Mouse (Mus musculus): Measurements from ENCODE around the gene Dchs1.
"Not testable (repeated sequence)": the region's sequence is repeated elsewhere in the genome, so short reads cannot be mapped to it uniquely, and the experiment has no call there.

The Dchs1 gene

DNA sequence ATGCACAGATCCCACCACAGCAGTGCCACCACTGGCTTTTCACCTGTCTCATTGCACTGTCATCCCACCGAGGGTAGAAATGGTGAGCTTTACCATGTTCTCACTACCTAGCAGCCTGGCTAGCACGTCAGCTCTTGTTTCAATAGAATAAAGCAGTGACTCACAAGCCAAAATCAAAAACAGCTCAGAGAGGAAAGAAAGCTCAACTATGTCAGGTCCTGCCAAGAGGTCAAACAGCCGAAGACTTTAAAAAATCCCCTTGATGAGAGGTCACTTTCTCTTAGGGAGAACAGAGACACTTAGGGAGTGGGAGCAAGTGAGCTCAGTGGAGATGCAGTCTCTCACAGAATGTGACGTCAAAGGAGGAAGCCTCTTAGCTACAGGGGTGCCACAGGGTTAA is 3.6 kb downstream of the Dchs1 start:
- no peak for ATAC-seq (ENCODE audit: low TSS enrichment)

DNA sequence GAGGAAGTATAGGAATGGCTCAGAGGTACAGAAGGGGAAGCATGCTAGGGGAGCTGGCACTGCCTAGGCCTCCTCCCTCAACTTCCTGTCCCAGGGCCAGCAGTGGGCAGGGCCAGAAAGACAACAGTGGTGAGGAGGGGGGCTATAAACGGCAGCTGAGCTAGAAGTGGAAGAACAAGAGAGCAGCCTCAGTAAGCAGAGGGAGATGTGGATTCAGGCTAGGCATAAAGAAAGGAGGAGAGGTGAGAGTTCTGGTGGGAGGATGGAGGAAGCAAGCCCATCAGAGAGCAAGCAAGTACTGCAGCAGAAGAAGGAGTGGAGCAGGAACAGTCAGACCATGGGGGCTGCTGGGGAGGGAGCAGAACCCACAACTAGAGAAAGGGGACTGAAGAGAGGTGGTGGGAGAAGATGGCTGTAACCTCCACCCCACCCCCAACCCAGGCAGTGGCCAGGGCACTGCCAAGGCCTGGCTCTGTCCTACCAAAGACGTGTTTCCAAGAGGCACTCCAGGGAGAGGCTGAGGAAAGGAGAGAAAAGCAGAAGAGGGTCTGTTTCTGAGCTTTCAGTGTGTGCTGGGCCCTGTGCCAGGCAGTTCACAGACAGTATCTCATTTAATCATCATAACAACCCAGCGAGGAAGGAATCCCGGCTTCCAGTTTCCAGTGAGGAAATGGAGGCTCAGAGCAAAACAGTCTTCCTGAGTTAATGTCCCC is 8.7 kb downstream of the Dchs1 start:
- ATAC-seq (ENCODE audit: low TSS enrichment) = peak; percentile 63

DNA sequence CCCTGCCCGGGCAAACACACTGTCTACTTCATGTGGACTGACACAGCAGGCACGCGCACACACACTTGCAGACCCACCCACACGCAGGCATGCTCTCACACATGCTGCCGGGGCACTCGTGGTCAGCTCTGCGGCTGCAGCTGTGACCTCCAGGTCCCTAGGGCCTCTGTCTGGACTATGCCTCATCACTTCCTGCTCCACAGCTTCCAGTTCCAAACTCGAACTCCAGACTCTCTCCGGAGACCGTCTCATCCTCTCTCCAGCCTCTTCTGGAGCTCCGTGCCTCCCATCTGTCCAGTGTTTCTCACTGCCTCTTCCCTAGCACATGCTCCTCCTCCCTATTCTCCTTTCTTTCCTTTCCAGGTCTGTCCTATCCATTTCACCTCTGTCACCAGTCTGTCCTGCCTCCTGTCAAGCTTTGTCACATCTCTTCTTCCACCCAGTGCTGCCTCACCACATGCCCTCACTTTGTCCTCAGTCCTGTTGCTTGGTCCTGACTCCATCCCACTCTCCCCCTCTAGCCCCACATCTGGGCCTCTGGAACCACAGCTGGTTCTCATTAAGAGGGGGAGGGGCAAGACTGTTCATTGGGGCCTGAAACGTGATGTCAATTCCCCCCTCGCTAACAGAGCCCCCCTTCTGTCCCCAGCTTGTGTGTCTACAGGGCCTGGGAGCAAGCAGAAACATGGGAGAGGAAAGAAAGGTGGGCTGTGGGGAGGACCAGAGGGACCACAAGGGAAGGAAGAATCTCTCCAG is 9.5 kb downstream of the Dchs1 start:
- ATAC-seq (ENCODE audit: low TSS enrichment) = peak; percentile 48; the same call in 1 of the 2 replicates

DNA sequence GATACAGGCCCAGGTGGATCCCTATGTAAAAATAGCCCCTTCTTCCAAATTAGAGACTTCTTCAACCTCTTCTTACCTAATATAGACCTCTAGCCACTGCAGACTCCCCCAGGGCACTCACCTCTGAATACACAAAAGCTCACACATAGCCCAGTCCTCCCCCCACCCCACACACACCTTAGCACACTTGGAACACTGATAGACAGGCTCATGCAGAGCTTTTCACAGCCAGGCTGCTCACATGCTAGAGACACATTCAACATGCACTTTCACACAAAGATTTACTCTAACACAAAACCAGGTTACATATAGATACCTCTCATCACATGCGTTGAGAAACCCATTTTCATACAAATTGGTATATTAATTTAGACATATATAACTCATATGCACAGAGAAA is 10.1 kb downstream of the Dchs1 start:
- no peak for ATAC-seq (ENCODE audit: low TSS enrichment)

DNA sequence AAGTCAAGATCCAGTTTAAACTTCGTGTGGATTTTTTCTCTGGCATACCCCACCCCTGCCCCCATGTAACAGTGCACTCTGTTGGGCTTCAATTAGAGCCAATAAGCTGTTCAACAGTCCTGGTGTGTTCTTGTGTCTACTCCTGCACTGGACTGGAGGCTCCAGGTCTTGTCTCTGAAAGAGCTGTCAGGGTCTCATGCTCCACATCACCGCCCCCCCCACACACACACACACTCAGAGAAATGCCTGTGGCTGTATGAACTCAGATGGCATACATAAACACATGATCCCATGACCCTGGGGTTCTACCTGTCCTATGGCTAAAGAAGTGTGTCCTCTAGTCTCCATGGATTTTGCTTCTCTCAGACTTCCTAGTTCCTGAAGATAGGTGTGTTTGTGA is 11.4 kb downstream of the Dchs1 start:
- ATAC-seq (ENCODE audit: low TSS enrichment) = no peak

DNA sequence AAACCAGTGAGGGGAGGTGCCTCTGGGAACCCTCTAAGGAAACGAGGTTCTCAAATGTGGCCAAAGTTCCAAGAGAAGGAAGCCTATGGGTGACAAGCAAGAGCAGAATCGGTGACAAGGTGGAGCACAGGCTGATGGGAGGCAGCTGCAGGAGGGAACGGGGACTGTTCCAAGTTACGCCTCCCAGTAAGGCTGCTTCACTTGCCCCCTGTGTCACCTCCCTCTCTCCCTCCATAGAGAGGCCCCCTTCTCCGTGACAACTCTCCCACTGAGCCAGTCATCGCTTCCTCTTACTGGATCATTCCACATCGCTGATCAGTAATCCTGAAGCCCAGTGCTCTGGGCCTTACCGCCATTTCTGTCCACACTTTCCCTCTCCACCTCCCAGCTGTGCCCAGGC is 12.8 kb downstream of the Dchs1 start:
- no peak for ATAC-seq (ENCODE audit: low TSS enrichment)

DNA sequence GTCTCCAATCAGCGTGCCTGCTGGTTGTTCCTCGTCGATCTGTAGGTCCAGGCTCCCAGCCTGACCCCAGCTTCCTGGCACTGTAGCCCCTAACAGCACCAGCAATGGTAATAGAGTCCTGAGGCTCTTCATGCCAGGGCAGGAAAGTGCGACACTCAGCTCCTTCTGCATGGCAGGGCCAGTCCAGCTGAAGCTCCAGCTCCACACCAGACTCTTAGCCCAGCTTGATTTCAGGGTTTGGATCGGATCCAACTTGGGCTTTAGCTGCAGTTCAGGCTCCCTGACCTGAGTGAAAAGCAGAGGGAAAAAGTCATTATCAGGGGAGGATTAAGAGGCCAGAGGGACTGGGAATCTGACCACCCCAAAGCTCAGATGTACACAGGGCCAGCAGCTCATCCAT is 14.4 kb downstream of the Dchs1 start:
- no peak for ATAC-seq (ENCODE audit: low TSS enrichment)

DNA sequence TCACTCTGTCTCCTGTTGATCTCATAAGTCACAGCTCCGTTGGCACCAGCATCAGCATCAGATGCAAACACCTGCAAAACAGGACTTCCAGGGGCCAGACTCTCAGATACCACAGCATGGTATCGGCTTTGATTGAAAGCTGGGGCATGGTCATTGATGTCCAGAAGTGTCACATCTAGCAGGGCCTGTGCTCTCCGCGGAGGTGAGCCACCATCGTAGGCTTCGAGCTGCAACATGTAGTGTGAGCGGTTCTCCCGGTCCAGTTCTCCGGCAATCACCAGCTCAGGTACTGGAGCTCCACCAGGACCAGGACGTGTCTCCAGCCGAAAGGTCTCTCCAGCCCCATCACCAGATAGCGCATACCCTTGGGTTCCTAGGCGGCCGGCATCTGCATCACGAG is 15.1 kb downstream of the Dchs1 start:
- no peak for ATAC-seq (ENCODE audit: low TSS enrichment)

DNA sequence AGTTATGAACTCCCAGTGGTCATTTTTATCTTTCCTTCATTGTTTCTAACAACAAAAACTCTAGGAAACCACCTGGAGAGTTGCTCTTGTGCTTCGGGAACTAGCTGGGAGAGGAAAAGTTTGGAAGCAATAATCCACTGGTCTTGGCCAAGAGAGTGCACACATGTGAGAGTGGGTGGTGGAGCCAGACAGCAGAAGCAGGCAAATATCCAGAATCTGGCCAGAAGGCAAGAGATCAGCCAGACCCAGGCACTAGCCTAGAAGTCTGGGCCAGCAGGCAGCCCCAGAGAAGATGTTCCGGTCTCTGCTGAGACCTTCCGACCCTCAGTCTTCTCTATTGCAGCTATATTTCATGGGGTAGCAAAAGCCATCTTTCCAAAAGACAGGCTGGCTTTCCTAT is 17.5 kb downstream of the Dchs1 start:
- ATAC-seq (ENCODE audit: low TSS enrichment) = no peak

DNA sequence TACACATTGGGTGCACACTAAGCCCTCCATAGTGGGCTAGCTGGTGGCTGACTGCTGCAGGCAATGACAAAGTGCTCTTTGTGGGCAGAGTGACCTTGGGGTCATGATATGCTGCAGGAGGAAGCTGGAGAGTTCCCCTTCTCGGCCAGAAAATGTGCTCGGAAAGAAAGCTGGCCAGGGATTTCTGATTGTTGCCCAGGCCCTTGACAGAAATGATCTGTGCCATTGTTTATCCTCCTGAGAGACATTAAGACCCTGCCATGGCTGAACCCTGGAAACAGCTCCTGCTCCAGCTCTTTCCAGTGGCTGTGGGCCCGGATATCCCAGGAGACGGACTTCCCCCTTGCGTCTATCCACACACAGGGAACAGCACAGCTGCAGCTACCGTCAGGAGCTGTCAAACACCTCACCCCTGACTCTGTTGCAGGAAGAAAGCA is 19.7 kb downstream of the Dchs1 start:
- no peak for ATAC-seq (ENCODE audit: low TSS enrichment)

DNA sequence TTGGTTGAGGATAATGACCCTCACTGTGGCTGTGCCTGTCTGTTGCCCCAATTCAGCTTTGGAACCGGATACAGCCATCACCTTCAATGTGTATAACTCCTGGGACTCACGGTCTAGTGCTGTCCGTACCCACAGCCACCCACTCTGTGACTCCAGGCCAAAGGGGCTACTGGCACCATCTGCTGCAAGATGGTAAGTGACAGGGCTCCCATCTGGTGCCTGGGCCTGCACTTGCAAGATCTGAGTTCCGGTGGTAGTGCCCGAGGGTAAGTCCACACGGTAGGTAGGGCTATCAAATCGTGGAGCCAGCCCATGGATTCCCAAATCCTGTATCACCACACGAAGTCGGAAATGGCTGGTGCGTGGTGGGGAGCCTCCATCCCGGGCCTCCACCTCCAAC is 23.1 kb downstream of the Dchs1 start:
- no peak for ATAC-seq (ENCODE audit: low TSS enrichment)

DNA sequence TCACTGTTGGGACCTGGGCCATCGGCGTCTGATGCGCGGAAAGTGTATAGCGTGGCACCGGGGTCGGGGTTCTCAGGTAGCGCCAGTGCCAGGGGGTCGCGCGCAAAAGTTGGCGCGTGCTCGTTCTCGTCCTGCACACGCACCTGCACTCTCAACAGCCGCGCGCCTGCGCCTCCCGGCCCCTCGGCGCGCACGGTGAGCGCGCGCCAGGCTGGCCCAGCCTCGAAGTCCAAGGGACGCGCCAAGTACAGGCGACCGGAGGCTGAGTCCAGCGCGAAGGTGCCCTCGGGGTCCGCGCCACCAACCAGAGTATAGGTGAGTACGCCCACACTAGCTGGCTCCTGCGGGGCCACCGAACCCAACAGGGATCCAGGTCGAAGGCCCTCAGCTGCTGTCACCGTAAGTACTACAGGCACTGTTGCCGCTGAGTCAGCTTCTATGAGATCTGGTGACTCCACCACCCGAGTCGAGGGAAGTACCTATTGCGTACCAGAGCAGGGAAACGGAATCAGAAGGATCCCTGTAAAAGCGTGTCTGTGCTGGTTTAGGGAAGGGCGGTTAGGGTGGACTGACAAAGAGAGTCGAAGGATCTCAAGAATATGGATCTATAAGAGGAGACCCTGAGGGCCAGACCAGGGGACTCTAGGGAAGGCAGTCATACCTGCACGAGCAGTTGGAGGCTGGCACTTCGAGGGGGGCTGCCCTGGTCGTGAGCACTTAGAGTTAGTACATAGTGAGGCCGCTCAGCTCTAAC is 24.8 kb downstream of the Dchs1 start:
- ATAC-seq (ENCODE audit: low TSS enrichment) = peak; percentile 48; the same call in 1 of the 2 replicates

DNA sequence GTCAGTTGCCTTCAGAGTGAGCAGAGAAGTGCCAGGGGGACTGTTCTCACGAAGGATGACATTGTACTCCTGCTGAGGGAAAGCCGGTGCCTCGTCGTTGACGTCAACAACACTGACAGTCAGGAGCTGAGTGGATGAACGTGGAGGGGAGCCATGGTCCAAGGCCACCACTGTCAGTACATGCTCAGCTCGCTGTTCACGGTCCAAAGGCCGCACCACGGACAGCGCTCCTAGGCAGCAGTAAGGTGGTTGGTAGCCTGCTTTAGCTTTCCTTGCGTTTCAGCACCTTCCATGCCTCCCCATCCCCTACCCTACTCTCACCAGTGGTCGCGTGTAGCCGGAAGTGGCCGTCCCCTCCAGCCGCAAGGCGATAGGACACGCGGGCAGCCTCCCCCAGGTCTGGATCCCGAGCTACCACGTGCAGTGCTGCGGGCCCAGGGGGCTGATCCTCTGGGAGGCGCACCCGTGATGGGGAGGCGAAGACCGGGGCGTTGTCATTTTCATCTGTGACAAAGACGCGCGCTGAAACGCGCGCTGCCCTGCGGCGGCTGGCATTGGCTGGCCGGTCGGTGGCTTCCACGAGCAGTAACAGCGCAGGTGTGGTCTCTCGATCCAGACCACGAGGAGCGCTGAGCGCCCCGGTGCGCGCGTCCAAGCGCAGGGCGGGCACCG is 25.5 kb downstream of the Dchs1 start:
- peak; percentile 44; the same call in 1 of the 2 replicates for ATAC-seq (ENCODE audit: low TSS enrichment)

DNA sequence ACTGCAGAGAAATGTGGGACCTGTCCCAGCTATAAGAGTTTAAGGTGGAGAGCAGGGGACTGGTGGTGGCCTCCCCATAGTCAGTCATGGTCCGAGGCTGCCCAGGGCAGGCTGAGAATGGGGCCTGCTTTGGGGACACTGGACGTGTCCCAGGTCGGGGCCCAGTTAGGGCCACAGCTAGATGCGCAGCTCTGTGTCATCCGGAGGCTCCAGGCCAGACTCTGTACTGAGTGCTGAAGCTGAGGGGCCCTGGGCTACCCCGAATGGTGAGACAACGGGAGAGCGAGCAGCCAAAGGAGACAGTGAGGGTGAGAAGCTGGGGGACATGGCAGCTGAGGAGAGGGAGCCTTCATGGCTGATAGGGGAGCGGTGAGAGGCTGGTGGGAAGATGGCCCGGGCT is 34.2 kb downstream of the Dchs1 start:
- no peak for ATAC-seq (ENCODE audit: low TSS enrichment)

DNA sequence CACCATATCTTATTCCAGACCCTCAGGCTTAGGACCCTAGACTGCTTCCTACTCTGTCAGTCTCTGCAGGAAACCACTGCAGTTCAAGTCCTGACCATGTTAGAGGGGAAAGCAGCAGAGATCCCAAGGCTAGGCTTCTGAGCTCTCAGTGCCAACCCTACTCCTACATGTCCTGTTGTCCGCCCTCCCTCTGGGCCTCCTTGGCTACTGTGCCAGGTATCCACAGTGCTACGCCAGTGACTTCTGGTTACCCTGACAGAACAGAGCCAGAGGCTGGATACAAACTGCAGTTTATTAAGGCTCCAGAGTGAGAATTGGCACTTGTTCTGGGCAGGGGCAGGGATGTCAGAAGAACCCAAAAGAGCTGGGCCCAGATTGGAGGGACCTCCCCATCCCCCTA is 34.7 kb downstream of the Dchs1 start:
- peak; percentile 21; the same call in 1 of the 2 replicates for ATAC-seq (ENCODE audit: low TSS enrichment)

DNA sequence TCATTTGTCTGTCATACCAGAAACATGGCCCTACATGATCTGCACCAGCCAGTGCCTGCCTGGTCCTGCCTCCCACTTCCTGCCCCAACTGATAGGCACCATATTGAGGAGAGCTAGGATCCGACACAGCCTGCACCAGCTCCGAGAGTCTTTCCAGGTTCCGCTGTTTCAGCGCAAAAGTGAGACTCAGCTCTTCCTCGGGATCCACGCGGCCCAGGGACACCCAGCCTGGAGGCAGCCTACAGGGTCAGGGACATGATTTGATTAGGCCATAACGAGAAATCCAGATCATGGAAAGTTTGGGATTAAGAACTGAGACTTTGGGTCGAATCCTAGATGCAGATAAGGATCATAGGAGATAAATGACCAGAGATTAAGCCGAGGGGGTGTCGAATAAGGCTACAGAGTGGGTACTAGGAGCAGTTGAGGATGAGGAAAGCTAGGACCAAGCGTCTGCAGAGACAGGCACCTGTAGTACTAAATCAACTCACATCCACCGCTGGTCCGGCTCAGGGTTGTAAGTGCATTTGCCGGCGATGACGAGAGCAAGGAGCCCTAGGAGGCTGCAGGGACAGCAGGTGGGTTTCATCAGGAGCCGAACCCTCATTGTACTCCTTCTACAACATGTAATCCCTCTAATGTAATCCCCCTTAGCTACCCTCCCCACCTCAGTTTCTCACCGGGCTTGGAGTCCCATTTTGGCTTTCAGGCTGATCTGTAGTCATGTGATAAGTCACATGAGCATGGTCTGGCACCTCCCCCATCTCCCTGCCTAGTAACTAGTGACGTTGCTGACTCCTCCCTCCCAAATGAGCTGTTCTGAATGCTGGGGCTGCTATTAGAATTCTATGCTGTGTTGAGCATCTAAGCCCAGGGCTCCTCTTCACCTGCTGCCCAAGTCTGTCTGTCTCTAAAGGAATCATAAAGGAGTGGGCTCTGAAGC is 35.7 kb downstream of the Dchs1 start, which contains the start of gene Tpp1:
Tpp1 (minus strand) TSS at position 745 of the 943 bp plus-strand sequence.
- peak; percentile 92 for ATAC-seq (ENCODE audit: low TSS enrichment)

DNA sequence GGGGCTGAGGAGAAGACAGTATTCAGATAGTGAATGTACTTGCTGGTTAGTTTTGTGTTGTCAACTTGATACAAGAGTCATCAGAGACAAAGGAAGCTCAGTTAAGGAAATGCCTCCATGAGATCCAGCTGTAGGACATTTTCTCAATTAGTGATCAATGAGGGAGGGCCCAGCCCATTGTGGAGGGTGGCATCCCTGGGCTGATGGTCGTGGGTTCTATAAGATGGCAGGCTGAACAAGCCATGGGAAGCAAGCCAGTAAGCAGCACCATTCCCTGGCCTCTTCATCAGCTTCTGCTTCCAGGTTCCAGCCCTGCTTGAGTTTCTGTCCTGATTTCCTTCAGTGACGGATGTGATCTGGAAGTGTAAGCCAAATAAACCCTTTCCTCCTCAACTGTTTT is 39.7 kb downstream of the Dchs1 start:
- ATAC-seq (ENCODE audit: low TSS enrichment) = no peak

DNA sequence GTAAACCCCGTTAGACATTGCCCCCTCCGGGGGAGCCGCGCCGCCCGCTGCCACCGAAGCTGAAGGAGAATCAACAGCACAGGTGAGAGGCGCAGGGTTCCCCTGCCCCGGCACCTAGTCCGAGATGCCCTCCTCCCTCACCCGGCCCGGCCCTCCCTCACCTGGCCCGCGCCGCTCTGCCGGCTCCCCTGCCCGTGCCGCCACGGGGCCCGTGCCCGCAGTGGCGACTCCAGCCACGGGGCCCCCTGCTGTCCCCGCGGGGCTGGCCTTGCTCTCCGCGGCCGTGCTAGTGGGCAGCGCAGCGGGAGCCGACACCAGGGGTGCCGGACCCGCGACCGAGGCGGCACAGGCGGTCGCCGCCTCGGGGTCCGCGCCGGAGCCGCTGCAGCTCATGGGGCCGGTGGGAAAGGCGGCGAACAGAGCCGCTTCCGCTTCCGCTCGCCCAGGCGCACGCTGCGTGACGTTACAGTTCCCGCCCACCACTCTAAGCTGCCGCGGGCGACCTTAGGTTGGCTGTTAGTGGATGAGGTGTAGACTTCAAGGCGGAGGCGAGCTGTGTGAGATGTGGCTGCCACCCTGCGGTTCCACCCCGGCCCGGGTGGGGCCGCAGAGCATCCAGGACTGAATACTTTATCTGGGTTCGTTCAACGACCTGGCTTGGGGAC is 43.4 kb downstream of the Dchs1 start, which contains the start of gene Taf10:
Taf10 (minus strand) TSS at position 436 of the 665 bp plus-strand sequence.
- ATAC-seq (ENCODE audit: low TSS enrichment) = peak; percentile 97

DNA sequence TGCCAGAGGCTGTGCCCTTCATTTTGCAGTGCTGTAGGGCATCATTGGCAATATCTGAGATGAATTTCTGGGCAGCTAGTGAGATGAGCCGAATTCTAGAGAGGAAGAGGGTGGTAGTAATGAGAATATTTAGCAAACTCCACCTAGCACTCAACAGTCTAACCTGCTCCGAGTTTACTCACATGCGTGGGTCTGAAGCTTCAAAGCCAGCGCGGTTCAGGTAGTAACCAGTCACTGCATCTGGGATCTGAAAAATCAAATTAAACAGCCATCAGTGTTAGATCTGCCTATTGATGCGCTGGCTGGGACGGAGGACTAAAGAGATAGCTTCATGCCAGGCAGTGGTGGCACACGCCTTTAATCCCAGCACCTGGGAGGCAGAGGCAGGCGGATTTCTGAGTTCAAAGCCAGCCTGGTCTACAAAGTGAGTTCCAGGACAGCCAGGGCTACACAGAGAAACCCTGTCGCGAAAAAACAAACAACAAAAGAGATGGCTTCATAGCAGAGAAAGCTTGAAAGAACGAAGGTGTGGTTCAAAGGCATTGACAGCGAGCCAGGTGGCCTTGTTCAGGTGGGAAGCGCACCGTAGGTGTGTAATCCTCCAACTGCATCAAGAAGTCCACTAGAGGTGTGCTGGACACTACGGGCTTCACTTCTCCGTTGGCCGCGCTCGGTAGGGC is 44.1 kb downstream of the Dchs1 start:
- not testable (repeated sequence) for ATAC-seq (ENCODE audit: low TSS enrichment)

Measured in frontal cortex, adult (tissue).